Mouse (Mus musculus) liver, adult 2 months (tissue): ENCODE measurements around the gene Ptprk. TPM values are rescaled to one million over a fixed set of nuclear protein-coding genes. Genes with fewer than 3 reads are reported as not detected.

ENCODE experiments used
- DNase-seq: peaks from one replicate; pipeline ENCODE4 v3.0.0-alpha.2; 2011; ENCODE audit warnings: low read depth, low spot score; ENCODE audit errors: extremely low read depth
- H3K27ac ChIP-seq: fragments of 200-500 bp; replicated peaks from 2 replicates; pipeline ENCODE4 v1.5.1; 2012; ENCODE audit warnings: low read depth, mild to moderate bottlenecking, control low read depth, inconsistent platforms, low read length; ENCODE audit not compliant: insufficient read depth
- H3K27me3 ChIP-seq: fragments of 200-500 bp; 2 replicates; pipeline ENCODE4 v1.6.1; 2012; ENCODE audit warnings: mild to moderate bottlenecking, moderate library complexity, low read length, inconsistent platforms; ENCODE audit not compliant: control insufficient read depth, insufficient read depth
- H3K36me3 ChIP-seq: fragments of 200-500 bp; 2 replicates; pipeline ENCODE4 v1.6.1; 2012; ENCODE audit warnings: low read length, inconsistent platforms; ENCODE audit not compliant: control insufficient read depth, insufficient read depth
- H3K4me1 ChIP-seq: fragments of 200-500 bp; 2 replicates; pipeline ENCODE4 v1.6.1; 2011; ENCODE audit warnings: low read length; ENCODE audit not compliant: control insufficient read depth, insufficient read depth
- H3K4me3 ChIP-seq: fragments of 200-500 bp; 2 replicates; pipeline ENCODE4 v1.5.1; 2011; ENCODE audit warnings: low read depth, mild to moderate bottlenecking, control low read depth, low read length, moderate library complexity; ENCODE audit not compliant: insufficient read depth
- H3K79me2 ChIP-seq: fragments of 200-500 bp; 2 replicates; pipeline ENCODE4 v1.6.1; 2012; ENCODE audit warnings: inconsistent platforms, mild to moderate bottlenecking, low read length, moderate library complexity; ENCODE audit not compliant: control insufficient read depth, insufficient read depth
- H3K9ac ChIP-seq: fragments of 200-500 bp; 2 replicates; pipeline ENCODE4 v1.6.1; 2012; ENCODE audit warnings: low read depth, mild to moderate bottlenecking, control low read depth, inconsistent platforms, low read length
- CTCF ChIP-seq: fragments of 200-500 bp; IDR thresholded peaks from 2 replicates; pipeline ENCODE4 v1.5.1; 2011; ENCODE audit warnings: low read depth, low read length, control low read depth
- POLR2A ChIP-seq: fragments of 200-500 bp; IDR thresholded peaks from 2 replicates; pipeline ENCODE4 v1.6.1; 2011; ENCODE audit warnings: low read length, control low read depth; ENCODE audit not compliant: insufficient read depth; ENCODE audit errors: extremely low read depth
- WGBS: fragments of 180-500 bp; shearing (Covaris S2); methylation state at CpG from one replicate; pipeline ENCODE4 v1.1.7; 2018; 5-methylcytosine and 5-hydroxymethylcytosine counted together
- polyA plus RNA-seq: library from polyadenylated mRNA; depleted of rRNA; stranded (reverse); fragments of >200 nt; gene quantifications from 2 replicates; pipeline ENCODE4 v1.2.3, GENCODE M21; 2012
- total RNA-seq: library from RNA; depleted of rRNA; stranded (reverse); fragments of >200 nt; gene quantifications from 2 replicates; pipeline ENCODE4 v1.2.3, GENCODE M21; 2014

The Ptprk gene
- total and polyA plus RNA-seq, 2 experiments, result 23.2 to 47.5 TPM

DNA sequence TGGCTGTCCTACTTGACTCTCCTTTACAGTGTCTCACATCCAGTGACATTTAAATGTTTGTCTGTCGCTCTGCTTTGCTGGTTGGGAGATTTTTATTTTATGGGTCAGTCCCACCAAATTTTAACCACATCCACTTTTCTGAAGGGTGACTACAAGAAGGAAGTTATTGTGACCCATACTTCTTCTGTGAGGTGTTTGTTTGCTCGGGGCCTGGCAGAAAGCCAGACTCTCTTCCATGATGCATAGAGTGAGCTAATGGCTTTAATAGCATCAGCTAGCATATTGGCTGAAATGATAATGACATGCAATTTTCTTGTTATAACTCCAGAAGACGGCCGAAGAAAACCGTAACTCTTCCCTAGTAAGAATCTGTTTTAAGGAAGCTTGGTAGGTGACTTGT, 119.0 kb downstream of the Ptprk start:
- 86% methylated on average over 5 of the region's 5 CpGs for WGBS
- Histone ChIP-seq H3K79me2 (peaks cover 4% of the 10 kb centered on the region; the same call in 1 of the 2 replicates), H3K27ac (no peak overlapping the region), H3K9ac (no peak overlapping the region), H3K36me3 (no peaks in the 10 kb centered on the region), H3K4me1 (no peaks in the 10 kb centered on the region), H3K27me3 (no peaks in the 10 kb centered on the region), H3K4me3 (no peak overlapping the region)
- DNase-seq, result no peak
- TF ChIP-seq POLR2A, result no peak
- no peak for TF ChIP-seq CTCF

DNA sequence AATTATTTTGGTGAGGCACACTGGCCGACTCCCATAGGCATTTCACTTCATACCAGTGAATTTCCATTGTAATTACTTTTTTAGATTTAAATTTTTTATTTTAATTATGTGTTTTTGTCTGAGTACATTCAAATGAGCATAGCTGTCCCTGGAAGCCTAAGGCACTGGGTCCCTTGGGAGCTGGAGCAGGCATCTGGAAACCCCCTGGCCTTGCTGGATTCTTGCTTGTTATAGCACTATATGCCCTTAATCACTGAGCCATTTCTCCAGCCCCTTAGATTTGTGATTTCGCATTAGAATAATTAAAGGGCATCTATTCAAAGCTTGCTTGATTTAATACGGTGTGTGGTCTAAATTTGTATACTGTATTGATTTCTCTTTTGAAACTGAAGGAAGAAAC, 126.0 kb downstream of the Ptprk start:
- Histone ChIP-seq H3K36me3 (no peaks in the 10 kb centered on the region), H3K4me1 (no peaks in the 10 kb centered on the region), H3K79me2 (no peaks in the 10 kb centered on the region; the same call in 1 of the 2 replicates), H3K27ac (no peak overlapping the region), H3K27me3 (no peaks in the 10 kb centered on the region), H3K4me3 (no peak overlapping the region), H3K9ac (no peak overlapping the region)
- no peak for DNase-seq
- 73% methylated on average over 3 of the region's 3 CpGs for WGBS
- TF ChIP-seq CTCF, result no peak
- no peak for TF ChIP-seq POLR2A

DNA sequence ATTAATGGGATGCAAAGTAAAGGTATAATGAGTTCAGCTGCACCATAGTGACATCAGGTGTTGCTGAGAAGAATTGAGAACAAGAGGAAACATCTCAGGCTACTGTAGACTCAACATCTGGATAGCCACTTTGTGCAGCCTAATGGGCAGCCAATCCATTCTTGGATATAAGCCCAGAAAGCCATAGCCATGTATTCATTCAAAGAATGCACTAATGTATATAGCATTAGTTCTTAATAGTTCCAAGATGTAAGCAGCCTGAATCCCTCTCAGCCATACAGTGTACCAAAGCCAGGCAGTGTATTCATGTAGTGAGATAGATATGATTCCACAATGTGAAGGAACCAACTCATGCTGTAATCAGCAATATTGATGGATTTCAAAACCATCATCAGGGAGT, 134.8 kb downstream of the Ptprk start:
- Histone ChIP-seq H3K36me3 (no peaks in the 10 kb centered on the region), H3K27me3 (no peaks in the 10 kb centered on the region), H3K79me2 (peaks cover 6% of the 10 kb centered on the region; the same call in 1 of the 2 replicates), H3K27ac (no peak overlapping the region), H3K9ac (no peak overlapping the region), H3K4me1 (no peaks in the 10 kb centered on the region), H3K4me3 (no peak overlapping the region)
- no peak for DNase-seq
- TF ChIP-seq POLR2A (no peak), CTCF (no peak)

GRCm38 (mm10) chr10:28212083-28212482, 137.5 kb downstream of the Ptprk start:
- no peak overlapping the region for H3K9ac ChIP-seq
- H3K27ac ChIP-seq, result no peak overlapping the region
- no peak for DNase-seq
- H3K27me3 ChIP-seq, result no peaks in the 10 kb centered on the region
- no peaks in the 10 kb centered on the region for H3K36me3 ChIP-seq
- H3K4me1 ChIP-seq, result peaks cover 4% of the 10 kb centered on the region; the same call in 1 of the 2 replicates
- WGBS, result 100% methylated on average over 1 of the region's 1 CpGs
- no peak for TF ChIP-seq POLR2A
- no peak for TF ChIP-seq CTCF
- H3K79me2 ChIP-seq, result peaks cover 6% of the 10 kb centered on the region; the same call in 1 of the 2 replicates
- no peak overlapping the region for H3K4me3 ChIP-seq

- Histone ChIP-seq H3K4me1 (peaks cover 8% of the 10 kb centered on the region), H3K27ac (no peak overlapping the region), H3K9ac (no peak overlapping the region), H3K79me2 (peaks cover 6% of the 10 kb centered on the region; the same call in 1 of the 2 replicates), H3K36me3 (no peaks in the 10 kb centered on the region), H3K27me3 (no peaks in the 10 kb centered on the region), H3K4me3 (no peak overlapping the region)
- 35% methylated on average over 6 of the region's 6 CpGs for WGBS
- TF ChIP-seq POLR2A (no peak), CTCF (no peak)
- DNase-seq, result peak; percentile 39
Measured at GRCm38 (mm10) chr10:28215153-28215552, 140.5 kb downstream of the Ptprk start.

GRCm38 (mm10) chr10:28223602-28224001, 149.0 kb downstream of the Ptprk start:
- Histone ChIP-seq H3K4me1 (peaks cover 5% of the 10 kb centered on the region; the same call in 1 of the 2 replicates), H3K9ac (no peak overlapping the region), H3K4me3 (no peak overlapping the region), H3K27me3 (no peaks in the 10 kb centered on the region), H3K27ac (no peak overlapping the region), H3K36me3 (no peaks in the 10 kb centered on the region), H3K79me2 (peaks cover 3% of the 10 kb centered on the region; the same call in 1 of the 2 replicates)
- DNase-seq, result no peak
- 79% methylated on average over 6 of the region's 6 CpGs for WGBS
- no peak for TF ChIP-seq CTCF
- TF ChIP-seq POLR2A, result no peak
